Mouse (Mus musculus) megakaryocyte, embryonic 14.5 days (primary cell): ENCODE measurements around the gene Vwf.

ENCODE experiments used
- FLI1 ChIP-seq: IDR thresholded peaks from 2 replicates; pipeline ENCODE4 v1.6.1; 2012; ENCODE audit warnings: low read length, inconsistent platforms, mixed read lengths
- GATA1 ChIP-seq: IDR thresholded peaks from 3 replicates; pipeline ENCODE4 v1.6.1; 2012; ENCODE audit warnings: mixed read lengths, low read length, inconsistent platforms, borderline replicate concordance

DNA sequence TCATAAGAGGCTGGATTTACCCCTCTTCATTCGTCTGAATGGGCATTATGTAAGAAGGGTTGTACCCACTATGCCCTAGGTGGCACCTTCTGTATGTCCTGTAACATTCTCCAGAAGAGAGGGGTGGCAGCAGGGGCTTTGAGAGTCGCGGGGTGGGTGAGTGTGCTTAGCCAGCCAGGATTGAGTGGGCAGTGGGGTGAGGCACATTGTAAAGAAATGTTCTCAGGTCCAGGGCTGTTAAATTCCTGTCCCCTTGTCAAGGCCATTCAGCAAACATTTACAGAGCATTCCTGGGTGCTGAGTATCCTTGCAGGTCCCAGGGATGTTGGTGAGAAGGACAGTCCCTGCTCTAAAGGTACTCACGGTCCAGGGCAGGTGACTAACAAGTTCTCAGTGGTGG is 7.0 kb downstream of the Vwf start:
- no peak for TF ChIP-seq GATA1
- no peak for TF ChIP-seq FLI1
